7 mouse cellular contexts compared by ENCODE assay signal in genomic region chr7:44869697-44870528, GRCm38 (mm10). TPM values are rescaled to one million over a fixed set of nuclear protein-coding genes. Genes with fewer than 3 reads are reported as not detected.
DNase-seq lines count a peak whose midpoint lies in the region; ATAC-seq lines count a peak whose summit lies in the region.

TSS of gene Ptov1 (minus strand) at chr7:44869788.

- H3K27ac ChIP-seq in embryonic facial prominence, embryonic 11.5 days (replicated peaks; ENCODE audit: low read depth, low read length) = peak within 1 kb of the TSS; percentile 100
- peak within 1 kb of the TSS; percentile 100 for H3K27ac ChIP-seq in limb, embryonic 10.5 days
- H3K27ac ChIP-seq in midbrain, embryonic 13.5 days = peak within 1 kb of the TSS; percentile 100

- peaks cover 6% of the 10 kb centered on the region; the same call in 1 of the 2 replicates for H3K4me1 ChIP-seq in embryonic facial prominence, embryonic 11.5 days (ENCODE audit: control insufficient read depth, insufficient read depth, low read length)
- peaks cover 40% of the 10 kb centered on the region for H3K4me1 ChIP-seq in limb, embryonic 10.5 days
- peaks cover 48% of the 10 kb centered on the region for H3K4me1 ChIP-seq in midbrain, embryonic 13.5 days (replicated peaks)

- H3K4me3 ChIP-seq in embryonic facial prominence, embryonic 11.5 days (ENCODE audit: low read depth, low read length) = peak within 1 kb of the TSS; percentile 97
- peak within 1 kb of the TSS; percentile 98 for H3K4me3 ChIP-seq in limb, embryonic 10.5 days
- H3K4me3 ChIP-seq in midbrain, embryonic 13.5 days (replicated peaks) = peak within 1 kb of the TSS; percentile 85

- H3K9me3 ChIP-seq in embryonic facial prominence, embryonic 11.5 days (replicated peaks; ENCODE audit: control insufficient read depth, low read length) = no peaks in the 10 kb centered on the region
- H3K9me3 ChIP-seq in limb, embryonic 10.5 days (replicated peaks) = no peaks in the 10 kb centered on the region
- H3K9me3 ChIP-seq in midbrain, embryonic 13.5 days = no peaks in the 10 kb centered on the region

- H3K4me2 ChIP-seq in embryonic facial prominence, embryonic 11.5 days (ENCODE audit: low read depth, low read length) = peak within 1 kb of the TSS; percentile 90
- peak within 1 kb of the TSS; percentile 96 for H3K4me2 ChIP-seq in midbrain, embryonic 13.5 days (replicated peaks)

- no peaks in the 10 kb centered on the region for H3K27me3 ChIP-seq in embryonic facial prominence, embryonic 11.5 days (ENCODE audit: control insufficient read depth, insufficient read depth, low read length)
- no peaks in the 10 kb centered on the region for H3K27me3 ChIP-seq in limb, embryonic 10.5 days (ENCODE audit: low read depth, poor library complexity, severe bottlenecking)
- no peaks in the 10 kb centered on the region for H3K27me3 ChIP-seq in midbrain, embryonic 13.5 days

- peak within 1 kb of the TSS; percentile 99 for H3K9ac ChIP-seq in embryonic facial prominence, embryonic 11.5 days (replicated peaks; ENCODE audit: low read length)
- peak within 1 kb of the TSS; percentile 99 for H3K9ac ChIP-seq in midbrain, embryonic 13.5 days (replicated peaks)

- peaks cover 2% of the 10 kb centered on the region for H3K36me3 ChIP-seq in embryonic facial prominence, embryonic 11.5 days (replicated peaks; ENCODE audit: control insufficient read depth, insufficient read depth, low read depth, low read length)
- peaks cover 32% of the 10 kb centered on the region for H3K36me3 ChIP-seq in limb, embryonic 10.5 days
- H3K36me3 ChIP-seq in midbrain, embryonic 13.5 days = peaks cover 21% of the 10 kb centered on the region

- peak; percentile 96 for DNase-seq in adrenal gland, postnatal 14 days
- DNase-seq in embryonic facial prominence, embryonic 11.5 days (ENCODE audit: low spot score) = peak; percentile 94
- peak; percentile 98 for DNase-seq in kidney, adult 11 months
- DNase-seq in limb, embryonic 10.5 days (ENCODE audit: low spot score) = peak; percentile 96
- peak; percentile 51 for DNase-seq in spleen, adult 12 weeks (ENCODE audit: low spot score)

- WGBS in embryonic facial prominence, embryonic 11.5 days = 10% methylated on average over 29 of the region's 29 CpGs
- 6% methylated on average over 29 of the region's 29 CpGs for WGBS in limb, embryonic 10.5 days
- 11% methylated on average over 29 of the region's 29 CpGs for WGBS in midbrain, embryonic 13.5 days

- ATAC-seq in embryonic facial prominence, embryonic 11.5 days (replicated peaks; ENCODE audit: insufficient number of reproducible peaks, low FRiP score, low TSS enrichment, low read depth) = peak; percentile 91
- peak; percentile 75 for ATAC-seq in granulocyte monocyte progenitor cell, adult 5-6 weeks (replicated peaks; ENCODE audit: poor library complexity, severe bottlenecking)
- ATAC-seq in midbrain, embryonic 13.5 days = peak; percentile 96

RNA-seq across cellular contexts. Expression of gene Ptov1, which starts in this region (rescaled TPM):
- 239 and 241 TPM in 2 replicates for total RNA-seq in adrenal gland, postnatal 14 days (2021)
- 350 and 370 TPM in 2 replicates for polyA plus RNA-seq in embryonic facial prominence, embryonic 11.5 days (2014; fragmentation: Nextera tagmentation; extraction: Ambion mirVana)
- total RNA-seq in granulocyte monocyte progenitor cell, adult 5-6 weeks (2014; fragmentation: Nextera tagmentation) = 67.0 and 95.4 TPM in 2 replicates
- total RNA-seq in granulocyte monocyte progenitor cell, adult 5-6 weeks (2017) = 24.4 and 32.1 TPM in 2 replicates
- 434 and 504 TPM in 2 replicates for polyA plus RNA-seq in limb, embryonic 10.5 days (2016; fragmentation: Nextera tagmentation; extraction: Ambion mirVana)
- 524 and 584 TPM in 2 replicates for polyA plus RNA-seq in midbrain, embryonic 13.5 days (2015; fragmentation: Nextera tagmentation; extraction: Ambion mirVana)

Comparison
In these comparisons a context has a peak if more than half of its experiments do, and no peak if none do; other contexts are left out.
1. Peak in every context shown above with its lines: DNase-seq, ATAC-seq, H3K4me3 ChIP-seq and H3K27ac ChIP-seq.